Mouse (Mus musculus): ENCODE results near the gene Gatd1. TPM values are rescaled to one million over a fixed set of nuclear protein-coding genes. Genes with fewer than 3 reads are reported as not detected.
"Not testable (repeated sequence)": the region's sequence is repeated elsewhere in the genome, so short reads cannot be mapped to it uniquely, and the experiment has no call there.

The Gatd1 gene
- total RNA-seq (2021) = 10 to 100 TPM; 38.2 to 39.5 TPM

DNA sequence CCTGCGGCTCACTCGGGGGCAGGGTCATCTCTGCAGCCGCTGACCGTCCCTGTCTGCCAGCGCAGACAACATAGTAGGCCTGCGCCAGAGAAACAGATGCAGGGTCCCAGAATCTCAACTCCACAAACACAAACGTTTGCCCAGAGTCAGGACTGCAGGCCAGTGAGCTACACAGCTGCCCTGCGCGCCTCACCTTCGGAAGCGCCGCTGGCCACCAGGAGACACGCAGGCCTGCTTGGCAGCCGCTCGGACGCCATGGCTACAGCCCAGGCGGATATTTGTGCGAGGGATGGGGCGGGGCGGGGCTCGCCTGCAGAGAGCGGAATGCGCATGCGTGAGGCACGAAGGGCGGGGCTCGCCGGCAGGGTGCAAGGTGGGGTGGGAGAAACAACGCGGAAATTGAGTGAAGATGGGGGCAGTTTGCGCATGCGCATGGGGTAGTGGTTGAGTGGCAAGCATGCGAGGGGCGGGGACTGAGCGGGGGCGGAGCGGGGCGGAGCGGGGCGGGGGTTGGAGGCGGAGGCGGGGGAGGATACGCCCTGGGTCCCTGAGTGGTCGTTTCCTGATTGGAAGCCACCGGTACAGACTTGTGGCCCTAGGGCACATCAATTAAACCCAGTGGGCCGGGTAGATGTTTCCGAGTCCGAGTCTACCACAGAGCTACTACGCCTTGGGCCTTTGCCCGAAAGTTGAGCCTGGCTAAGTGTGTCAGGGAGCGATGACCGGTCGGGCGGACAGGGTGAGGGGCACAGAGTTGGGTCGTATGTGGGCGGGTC, at the start of gene Gatd1:
Gene Gatd1, minus strand, starts transcription at position 328 of the 776 bp plus-strand sequence.
- intact Hi-C loops (cut with DNase I) = no loop called here

DNA sequence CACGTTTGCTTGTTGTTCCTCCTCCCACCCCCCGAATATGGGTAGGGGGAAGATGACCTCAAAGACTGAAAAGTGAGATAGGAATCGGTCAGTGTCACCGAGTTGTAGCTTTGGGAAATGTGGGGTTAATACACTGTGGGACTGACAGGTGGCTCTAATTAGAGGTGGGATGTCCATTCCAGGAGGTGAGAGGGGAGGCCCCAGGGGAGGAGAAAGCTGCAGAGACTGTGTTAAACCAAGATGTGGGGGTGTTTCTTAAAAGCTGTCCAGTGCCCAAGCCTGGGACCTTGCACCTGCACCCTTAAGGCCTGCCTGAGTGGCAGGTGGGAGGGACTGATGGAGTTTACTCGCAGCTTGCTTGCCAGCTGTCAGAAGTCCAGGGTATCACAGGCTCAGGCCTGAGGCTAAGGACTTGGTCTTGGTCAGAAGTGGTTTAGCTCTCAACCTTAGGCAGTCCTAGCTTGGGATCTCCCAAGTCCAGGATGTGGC, 48.4 kb upstream of the Gatd1 start:
- intact Hi-C loops (cut with DNase I) = no loop called here
- DNase-seq (ENCODE audit: extremely low spot score in 1 of 2, low spot score in 2 of 2) = peak in 1 of 2 experiments; percentile 42

More for the DNA sequence above, at the start of gene Gatd1:
- DNase-seq (ENCODE audit: extremely low spot score in 1 of 2, low spot score in 2 of 2) = peak; percentile 99 to 100

DNA sequence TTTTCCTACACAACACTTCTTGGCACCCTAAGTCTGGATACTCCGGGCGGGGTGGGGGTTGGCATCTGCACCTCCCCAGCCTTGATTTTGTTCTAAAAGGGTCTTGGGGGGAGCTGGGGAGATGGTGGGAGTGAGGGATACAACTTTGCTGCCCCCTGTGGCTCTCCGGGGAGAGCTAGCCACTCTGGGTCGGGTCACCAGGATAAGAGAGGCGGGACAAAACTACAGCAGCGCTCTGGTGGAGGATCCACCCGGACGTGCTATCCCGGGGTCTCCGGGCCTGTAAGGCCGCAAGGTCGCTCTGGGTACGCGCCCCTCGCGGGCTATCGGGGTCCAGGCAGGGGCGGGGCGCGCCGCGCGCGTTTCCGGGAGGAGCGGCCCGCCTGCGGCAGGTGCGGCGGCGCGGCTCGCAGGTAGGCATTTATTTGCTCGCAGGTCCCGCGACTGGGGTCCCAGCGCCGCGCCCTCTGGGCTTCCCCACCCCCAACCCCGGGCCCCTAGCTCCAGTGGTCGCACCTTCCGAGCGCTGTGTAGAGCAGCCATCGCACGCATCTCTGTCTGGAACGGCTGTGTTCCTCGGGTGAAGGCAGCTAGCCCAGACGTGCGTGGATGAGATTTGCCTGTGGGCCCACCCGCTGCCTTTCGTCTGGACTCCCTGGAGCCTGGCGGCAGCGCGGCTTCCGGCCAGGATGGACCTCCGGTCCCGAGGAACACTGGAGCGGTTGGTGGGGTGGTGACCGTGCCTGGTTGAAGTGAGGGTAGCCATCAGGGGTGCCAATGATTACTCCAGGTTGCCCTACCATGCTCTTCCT, 47.8 kb upstream of the Gatd1 start:
- intact Hi-C loops (cut with DNase I) = no loop called here
- peak in 1 of 2 experiments; percentile 68 for DNase-seq (ENCODE audit: extremely low spot score in 1 of 2, low spot score in 2 of 2)

DNA sequence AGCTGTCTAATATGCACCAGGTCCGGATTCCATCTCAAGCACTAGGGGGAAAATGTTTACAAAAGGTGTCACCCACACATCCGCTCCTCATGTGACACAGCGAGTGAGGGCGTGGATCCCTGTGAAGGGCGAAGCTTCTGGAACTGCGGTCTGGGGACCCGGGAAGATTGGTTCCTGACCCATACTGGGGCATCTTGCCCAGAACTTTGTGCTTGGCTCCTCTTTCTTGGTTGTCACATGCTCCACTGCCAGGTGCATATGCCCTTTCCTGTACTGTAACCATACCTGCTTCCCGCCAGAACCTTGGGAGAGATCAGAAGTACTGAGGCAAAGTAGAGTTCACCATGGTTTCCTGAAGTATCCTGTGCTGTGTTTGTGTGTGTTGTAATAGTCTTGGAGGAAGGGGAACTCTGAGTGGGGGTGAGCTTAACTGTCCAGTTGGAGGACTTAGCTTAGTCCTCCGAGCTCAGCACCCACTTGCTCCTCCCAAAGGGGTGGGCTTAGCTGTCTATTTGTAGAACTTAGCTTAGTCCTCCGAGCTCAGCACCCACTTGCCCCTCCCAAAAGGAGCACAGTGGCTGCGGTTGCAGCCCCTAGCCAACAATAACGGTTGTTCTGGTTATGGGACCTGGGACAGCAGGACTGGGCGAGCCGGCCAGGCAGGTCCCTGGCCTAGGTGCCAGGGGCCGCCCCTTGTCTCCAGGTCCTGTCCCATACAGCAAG, 46.6 kb upstream of the Gatd1 start, which contains the start of gene Cracr2b:
Gene Cracr2b, plus strand, starts transcription at position 704 of the 723 bp plus-strand sequence.
- peak in 1 of 2 experiments; percentile 56 for DNase-seq (ENCODE audit: extremely low spot score in 1 of 2, low spot score in 2 of 2)
- intact Hi-C loops (cut with DNase I) = no loop called here

DNA sequence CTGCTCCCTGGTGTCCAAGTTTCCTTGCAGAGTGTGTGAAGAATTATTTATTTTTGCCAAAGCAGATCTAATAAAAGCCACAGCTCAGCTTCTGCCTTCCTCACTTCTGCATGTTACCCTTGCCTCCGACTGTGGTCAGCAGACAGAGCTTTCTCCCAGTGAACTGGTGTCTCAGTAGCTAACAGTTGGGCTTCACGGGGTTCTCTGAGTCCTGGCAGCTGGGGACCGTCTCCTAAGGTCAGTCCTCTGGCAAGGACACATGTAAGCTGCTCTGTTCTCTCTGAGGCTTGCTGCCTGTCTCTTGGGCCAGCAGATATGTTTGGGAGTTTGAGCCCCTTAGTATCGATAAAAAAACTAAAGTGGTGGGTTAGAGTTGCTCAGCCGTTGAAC, 46.1 kb upstream of the Gatd1 start:
- DNase-seq (ENCODE audit: extremely low spot score in 1 of 2, low spot score in 2 of 2) = no peak
- intact Hi-C loops (cut with DNase I) = no loop called here

DNA sequence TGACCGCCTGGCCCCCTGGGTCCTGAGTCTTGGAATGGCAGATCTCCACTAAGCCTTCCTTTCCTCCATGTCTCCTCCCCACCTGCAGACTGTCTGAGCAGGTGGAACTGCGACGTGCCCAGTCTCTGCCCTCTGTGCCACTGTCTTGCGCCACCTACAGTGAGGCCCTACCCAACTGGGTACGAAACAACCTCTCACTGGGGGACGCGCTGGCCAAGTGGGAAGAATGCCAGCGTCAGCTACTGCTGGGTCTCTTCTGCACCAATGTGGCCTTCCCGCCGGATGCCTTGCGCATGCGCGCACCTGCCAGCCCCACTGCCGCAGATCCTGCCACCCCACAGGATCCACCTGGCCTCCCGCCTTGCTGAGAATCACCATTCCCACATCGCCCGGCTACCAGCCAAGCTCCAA, 45.4 kb upstream of the Gatd1 start:
- no peak for DNase-seq (ENCODE audit: extremely low spot score in 1 of 2, low spot score in 2 of 2)
- intact Hi-C loops (cut with DNase I) = no loop called here

DNA sequence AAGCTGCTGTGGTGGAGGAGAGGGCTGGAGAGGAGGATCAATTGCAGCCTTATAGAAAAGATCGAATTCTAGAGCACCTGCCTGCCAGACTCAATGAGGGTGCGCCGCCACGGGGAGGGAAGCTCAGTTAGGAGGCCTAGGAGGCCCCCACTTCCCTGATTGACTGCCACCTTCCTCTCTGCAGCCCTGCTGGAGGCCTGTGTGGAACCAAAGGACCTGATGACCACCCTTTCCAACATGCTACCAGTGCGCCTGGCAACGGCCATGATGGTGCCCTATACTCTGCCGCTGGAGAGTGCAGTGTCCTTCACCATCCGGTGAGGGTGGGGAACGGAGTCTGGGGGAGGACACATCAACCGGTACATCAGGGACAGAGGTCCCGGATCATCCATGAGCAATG, 44.7 kb upstream of the Gatd1 start:
- intact Hi-C loops (cut with DNase I) = no loop called here

DNA sequence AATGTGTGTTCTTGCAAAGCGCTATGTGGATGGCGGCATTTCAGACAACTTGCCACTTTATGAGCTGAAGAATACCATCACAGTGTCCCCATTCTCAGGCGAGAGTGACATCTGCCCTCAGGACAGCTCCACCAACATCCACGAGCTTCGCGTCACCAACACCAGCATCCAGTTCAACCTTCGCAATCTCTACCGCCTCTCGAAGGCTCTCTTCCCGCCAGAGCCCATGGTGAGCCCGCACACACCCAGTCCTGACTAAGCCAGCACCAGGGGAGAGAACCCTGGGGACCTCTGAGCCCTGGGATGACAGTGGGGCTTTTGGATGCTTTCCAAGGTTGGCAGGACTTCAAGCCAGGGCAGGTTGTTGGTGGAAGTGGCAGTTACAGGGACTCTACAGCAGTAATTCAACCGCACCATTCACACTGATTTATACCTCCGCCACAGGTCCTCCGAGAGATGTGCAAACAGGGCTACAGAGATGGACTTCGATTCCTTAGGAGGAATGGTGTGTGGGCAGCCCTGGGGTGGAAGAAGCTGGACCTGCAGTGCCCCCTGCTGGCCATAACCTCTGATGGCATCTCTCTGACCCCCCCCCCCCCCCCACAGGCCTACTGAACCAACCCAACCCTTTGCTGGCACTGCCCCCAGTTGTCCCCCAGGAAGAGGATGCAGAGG, 44.2 kb upstream of the Gatd1 start:
- DNase-seq (ENCODE audit: extremely low spot score in 1 of 2, low spot score in 2 of 2) = peak in 1 of 2 experiments; percentile 57
- intact Hi-C loops (cut with DNase I) = no loop called here

More for the DNA sequence above, 44.7 kb upstream of the Gatd1 start:
- DNase-seq (ENCODE audit: extremely low spot score in 1 of 2, low spot score in 2 of 2) = no peak

DNA sequence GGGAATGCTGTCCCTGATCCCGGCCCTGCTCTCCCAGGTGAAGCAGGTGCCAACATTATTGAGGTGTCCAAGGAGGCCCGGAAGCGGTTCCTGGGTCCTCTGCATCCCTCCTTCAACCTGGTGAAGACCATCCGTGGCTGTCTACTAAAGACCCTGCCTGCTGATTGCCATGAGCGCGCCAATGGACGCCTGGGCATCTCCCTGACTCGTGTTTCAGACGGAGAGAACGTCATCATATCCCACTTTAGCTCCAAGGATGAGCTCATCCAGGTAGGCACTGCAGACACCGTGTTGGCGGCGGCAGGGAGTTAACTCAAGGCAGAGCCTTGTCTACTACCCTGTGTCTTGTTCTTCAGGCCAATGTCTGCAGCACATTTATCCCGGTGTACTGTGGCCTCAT, 43.3 kb upstream of the Gatd1 start:
- intact Hi-C loops (cut with DNase I) = no loop called here
- DNase-seq (ENCODE audit: extremely low spot score in 1 of 2, low spot score in 2 of 2) = no peak

DNA sequence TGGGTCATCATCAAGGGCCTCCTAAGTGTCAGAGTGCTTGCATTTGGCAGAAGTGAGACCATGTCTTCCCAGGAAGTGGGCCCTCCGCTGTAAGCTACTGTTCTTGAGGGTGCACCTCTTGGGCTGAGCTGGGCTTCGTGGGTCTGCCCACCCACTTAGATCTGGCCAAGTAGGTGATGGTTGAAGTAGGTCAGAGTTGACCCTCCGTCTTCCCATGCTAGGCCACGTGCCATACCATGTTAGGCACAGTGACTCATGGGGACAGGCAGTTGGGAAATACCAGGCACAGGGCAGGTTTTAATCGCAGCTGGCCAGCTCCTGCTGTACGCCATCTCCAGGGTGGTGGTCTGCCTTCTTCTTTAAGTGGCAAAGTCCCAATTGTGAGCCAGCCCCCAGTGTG, 42.8 kb upstream of the Gatd1 start:
- intact Hi-C loops (cut with DNase I) = no loop called here
- no peak for DNase-seq (ENCODE audit: extremely low spot score in 1 of 2, low spot score in 2 of 2)

DNA sequence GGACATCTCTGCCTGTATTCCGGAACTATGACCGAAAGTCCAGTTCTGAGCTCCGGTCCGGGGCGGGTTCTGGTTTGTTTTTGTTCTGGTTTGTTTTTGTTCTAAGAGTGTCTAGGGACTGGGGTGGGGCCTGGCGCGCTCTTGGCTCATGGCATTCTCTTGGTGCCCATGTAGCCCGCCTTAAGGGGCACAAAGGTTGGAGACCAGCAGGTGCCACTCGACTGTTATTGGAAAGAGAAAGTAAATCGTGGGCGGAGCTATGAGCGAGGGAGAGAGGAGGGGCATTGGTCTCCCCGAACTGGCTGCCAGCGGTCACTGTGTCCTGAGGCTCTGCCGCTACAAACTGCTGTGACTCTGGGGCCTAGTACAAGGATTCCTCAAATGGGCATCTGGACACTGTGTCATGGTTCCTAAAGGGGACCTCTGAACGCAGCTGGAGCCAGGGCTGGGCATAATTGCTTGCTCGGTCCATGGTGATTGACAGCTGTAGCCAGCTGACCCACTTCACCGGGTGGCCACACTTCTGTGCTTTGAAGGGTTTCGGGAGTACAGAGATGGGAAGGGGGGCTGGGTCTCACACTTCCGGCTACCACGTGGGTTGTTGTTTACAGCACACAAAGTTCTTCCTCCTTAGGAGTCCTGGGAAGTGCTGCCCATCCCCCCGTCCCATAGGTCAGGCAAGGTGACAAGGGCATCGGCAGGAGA, 41.8 kb upstream of the Gatd1 start:
- peak in 1 of 2 experiments; percentile 85 for DNase-seq (ENCODE audit: extremely low spot score in 1 of 2, low spot score in 2 of 2)
- intact Hi-C loops (cut with DNase I) = no loop called here

DNA sequence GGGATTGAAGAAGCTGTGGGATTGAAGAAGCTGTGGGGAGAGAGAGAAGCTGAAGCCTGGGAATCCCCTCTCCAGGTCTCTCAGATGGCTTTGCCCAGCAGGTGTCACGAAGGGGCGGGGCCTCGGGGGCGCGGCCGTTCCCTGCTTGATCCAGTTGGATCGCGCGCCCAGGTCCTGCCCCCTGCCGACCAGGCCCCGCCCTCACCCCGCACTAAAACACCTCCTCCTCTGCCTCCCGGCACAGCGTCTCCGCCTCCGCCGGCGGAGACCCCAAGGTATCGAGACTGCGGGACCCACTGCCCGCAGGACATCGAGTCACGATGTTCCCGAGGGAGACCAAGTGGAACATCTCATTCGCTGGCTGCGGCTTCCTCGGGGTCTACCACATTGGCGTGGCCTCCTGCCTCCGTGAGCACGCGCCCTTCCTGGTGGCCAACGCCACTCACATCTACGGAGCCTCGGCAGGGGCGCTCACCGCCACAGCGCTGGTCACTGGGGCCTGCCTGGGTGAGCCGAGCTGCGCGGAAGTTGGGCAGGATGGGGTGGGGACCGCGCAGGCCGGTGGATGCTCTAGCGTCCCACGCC, 41.1 kb upstream of the Gatd1 start, which contains the start of gene Pnpla2:
Gene Pnpla2, plus strand, starts transcription at position 232 of the 585 bp plus-strand sequence.
- peak; percentile 86 to 98 for DNase-seq (ENCODE audit: extremely low spot score in 1 of 2, low spot score in 2 of 2)
- intact Hi-C loops (cut with DNase I) = no loop called here

DNA sequence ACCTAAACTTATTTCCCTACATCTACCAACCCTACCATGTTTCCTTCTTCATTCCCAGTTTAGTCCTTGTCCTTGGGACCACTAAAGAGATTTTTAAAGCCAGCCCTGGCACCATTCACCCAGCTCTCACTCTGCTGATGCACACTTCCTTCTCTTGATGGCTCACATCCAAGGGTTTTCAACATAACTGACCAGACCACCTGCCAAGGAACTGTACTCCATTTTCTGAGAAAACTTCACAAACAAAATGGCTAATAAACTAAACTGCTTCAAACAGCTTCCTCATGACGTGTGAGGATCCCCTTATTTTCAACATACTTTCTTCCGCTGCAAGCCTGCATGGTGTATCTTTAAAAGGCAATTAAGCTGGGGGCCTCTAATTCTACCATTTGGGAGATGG, 39.7 kb upstream of the Gatd1 start:
- intact Hi-C loops (cut with DNase I) = no loop called here
- no peak for DNase-seq (ENCODE audit: extremely low spot score in 1 of 2, low spot score in 2 of 2)

DNA sequence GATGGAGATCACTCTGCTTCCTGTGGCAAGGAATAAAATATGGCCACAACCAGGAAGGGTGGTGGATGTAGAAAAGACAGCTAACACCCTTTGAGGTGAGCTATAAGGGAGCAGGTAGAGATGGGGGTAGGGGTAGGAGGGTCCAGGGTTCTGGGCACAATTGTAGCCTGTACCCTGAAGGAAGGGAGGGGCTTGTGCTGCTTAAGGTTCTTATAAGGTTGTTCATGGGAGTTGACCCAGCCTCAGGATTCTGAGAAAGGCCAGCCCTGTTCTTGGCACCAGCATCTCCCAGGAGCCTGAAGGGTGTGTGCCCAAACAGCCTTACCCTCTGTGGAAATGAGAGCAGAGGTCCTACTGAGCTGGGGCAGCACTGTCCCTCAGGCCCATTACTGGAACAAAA, 38.0 kb upstream of the Gatd1 start:
- intact Hi-C loops (cut with DNase I) = no loop called here
- DNase-seq (ENCODE audit: extremely low spot score in 1 of 2, low spot score in 2 of 2) = no peak

DNA sequence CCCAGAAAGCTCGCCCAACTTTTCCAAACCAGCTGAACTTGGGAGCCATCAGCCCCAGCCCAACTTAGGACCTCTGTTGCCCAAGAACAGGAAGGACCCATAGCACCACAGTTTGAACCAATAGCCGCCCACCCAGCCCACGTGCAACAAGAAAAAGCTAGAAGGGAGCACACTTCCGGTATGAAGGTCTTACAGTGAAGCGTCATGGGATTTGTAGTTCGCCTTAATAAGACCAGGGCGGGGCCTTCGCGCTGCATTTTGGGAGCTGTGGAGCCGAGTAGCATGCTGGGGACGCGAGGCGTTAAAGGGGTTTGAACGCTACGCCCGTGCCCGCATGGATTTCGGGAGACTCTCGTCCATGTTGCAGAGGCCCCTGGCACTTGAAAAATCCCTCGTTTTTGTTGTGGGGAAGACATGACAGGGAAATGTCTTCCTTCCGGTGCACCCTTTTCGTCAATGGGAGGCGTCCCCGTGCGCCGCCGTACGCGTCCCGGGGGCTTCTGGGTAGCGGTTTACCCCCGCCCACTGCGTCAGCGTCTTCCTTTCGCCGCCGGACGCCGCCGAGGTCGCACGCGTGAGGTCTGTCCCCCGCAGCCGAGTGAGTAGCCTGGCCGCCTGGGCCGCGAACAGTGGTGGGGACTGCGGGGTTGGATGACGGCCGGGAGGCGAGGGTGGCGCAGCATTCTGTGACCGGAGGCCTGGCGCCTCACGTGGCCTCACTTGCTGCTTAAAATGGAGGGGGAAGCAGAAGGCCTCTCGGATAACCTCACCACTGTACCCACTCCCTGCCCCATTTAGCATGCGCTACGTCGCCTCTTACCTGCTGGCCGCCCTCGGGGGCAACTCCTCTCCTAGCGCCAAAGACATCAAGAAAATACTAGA, 33.4 kb upstream of the Gatd1 start, which contains the start of gene Rplp2:
Gene Rplp2, plus strand, starts transcription at position 261 of the 882 bp plus-strand sequence.
- intact Hi-C loops (cut with DNase I) = no loop called here

DNA sequence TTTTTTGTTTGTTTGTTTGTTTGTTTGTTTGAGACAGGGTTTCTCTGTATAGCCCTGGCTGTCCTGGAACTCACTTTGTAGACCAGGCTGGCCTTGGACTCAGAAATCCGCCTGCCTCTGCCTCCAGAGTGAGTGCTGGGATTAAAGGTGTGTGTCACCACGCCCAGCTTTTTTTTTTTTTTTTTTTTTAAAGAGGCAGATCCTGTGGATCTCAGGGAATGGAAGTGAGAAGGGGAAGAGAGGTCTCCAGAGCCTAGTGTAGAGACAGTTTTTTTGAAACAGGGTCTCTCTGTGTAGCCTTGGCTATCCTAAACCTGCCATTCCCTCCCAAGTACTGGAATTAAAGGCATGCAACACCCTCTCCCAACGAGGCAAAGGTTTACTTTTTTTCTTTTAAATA, 32.4 kb upstream of the Gatd1 start:
- intact Hi-C loops (cut with DNase I); DNase-seq (ENCODE audit: extremely low spot score in 1 of 2, low spot score in 2 of 2): not testable (repeated sequence)

More for the DNA sequence above, 33.4 kb upstream of the Gatd1 start, which contains the start of gene Rplp2:
- peak; percentile 90 to 96 for DNase-seq (ENCODE audit: extremely low spot score in 1 of 2, low spot score in 2 of 2)
